Mouse (Mus musculus): Measurements from ENCODE around the gene Nsg1. TPM values are rescaled to one million over a fixed set of nuclear protein-coding genes. Genes with fewer than 3 reads are reported as not detected.

The Nsg1 gene
- polyA plus RNA-seq, 1 experiment, result 314 TPM

GRCm38 (mm10) chr5:38114526-38114925 is 45.2 kb downstream of the Nsg1 start:
- TF ChIP-seq CTCF (IDR thresholded peaks at IDR 0.05; ENCODE audit: extremely low read depth, insufficient read depth, low read length), result no peak
- no peak overlapping the region for H3K27ac ChIP-seq (ENCODE audit: insufficient read depth, low read length)
- peaks cover 8% of the 10 kb centered on the region for H3K4me1 ChIP-seq (ENCODE audit: control insufficient read depth, insufficient read depth, low read length)
- no peak overlapping the region for H3K4me3 ChIP-seq (ENCODE audit: insufficient read depth, low read length)

DNA sequence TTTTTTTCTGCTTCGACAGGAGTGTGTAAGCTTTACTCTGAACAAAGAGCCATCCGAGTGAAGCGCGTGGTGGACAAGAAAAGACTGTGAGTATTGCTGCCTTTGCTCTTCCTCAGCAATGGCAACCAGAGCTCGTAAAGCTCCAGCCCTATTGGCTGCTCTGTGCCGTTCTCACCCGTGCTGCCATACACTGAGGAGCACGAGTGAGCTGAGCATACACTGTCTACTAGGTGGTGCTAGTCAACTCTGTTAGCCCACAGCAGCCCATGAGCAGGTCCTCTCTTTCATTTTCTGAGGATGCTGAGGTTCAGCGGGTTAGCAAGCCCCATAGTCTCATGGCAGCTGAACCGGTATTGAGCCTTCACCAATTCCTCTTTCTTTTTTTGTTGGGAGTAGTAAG is 52.9 kb downstream of the Nsg1 start:
- no peak overlapping the region for H3K4me3 ChIP-seq (ENCODE audit: insufficient read depth, low read length)
- no peaks in the 10 kb centered on the region; the same call in 1 of the 2 replicates for H3K4me1 ChIP-seq (ENCODE audit: control insufficient read depth, insufficient read depth, low read length)
- H3K27ac ChIP-seq (ENCODE audit: insufficient read depth, low read length), result no peak overlapping the region
- TF ChIP-seq POLR2A (IDR thresholded peaks at IDR 0.05; ENCODE audit: extremely low read depth, insufficient read depth, low read length) (no peak), CTCF (IDR thresholded peaks at IDR 0.05; ENCODE audit: extremely low read depth, insufficient read depth, low read length) (no peak)

DNA sequence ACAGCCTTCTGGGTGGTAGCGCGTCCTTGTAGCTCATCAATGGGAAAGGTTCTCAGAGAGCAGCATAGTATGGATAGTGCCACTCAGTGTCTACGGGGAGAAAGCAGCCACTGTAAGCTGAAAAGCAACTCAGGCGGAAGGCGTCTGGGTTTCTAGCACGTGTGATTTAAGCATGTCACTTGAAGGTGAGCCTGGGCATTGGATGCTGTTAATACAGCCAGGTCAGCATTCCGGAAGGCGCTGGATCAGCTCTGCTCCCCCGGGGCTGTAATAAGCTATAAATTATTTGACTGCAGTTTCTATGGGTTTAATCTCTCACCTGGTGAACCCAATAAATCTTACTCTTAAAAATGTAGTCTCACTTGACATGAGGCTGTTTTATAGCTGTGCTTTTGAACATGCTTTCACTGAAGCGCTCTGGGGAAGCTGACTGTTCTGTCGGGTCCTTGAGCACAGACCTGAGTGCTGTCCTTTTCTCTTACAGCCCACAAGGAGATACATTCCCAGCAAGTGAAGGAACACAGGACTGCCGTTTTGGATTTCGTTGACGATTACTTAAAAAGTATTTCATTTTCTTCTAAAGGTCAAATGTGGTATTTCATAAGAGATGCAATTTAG is 53.5 kb downstream of the Nsg1 start:
- Histone ChIP-seq H3K27ac (ENCODE audit: insufficient read depth, low read length) (no peak overlapping the region), H3K4me3 (ENCODE audit: insufficient read depth, low read length) (no peak overlapping the region), H3K4me1 (ENCODE audit: control insufficient read depth, insufficient read depth, low read length) (no peaks in the 10 kb centered on the region)
- no peak for TF ChIP-seq CTCF (IDR thresholded peaks at IDR 0.05; ENCODE audit: extremely low read depth, insufficient read depth, low read length)
- no peak for TF ChIP-seq POLR2A (IDR thresholded peaks at IDR 0.05; ENCODE audit: extremely low read depth, insufficient read depth, low read length)

GRCm38 (mm10) chr5:38102945-38103344 is 56.8 kb downstream of the Nsg1 start:
- no peak for TF ChIP-seq CTCF (IDR thresholded peaks at IDR 0.05; ENCODE audit: extremely low read depth, insufficient read depth, low read length)
- H3K27ac ChIP-seq (ENCODE audit: insufficient read depth, low read length), result no peak overlapping the region
- H3K4me3 ChIP-seq (ENCODE audit: insufficient read depth, low read length), result no peak overlapping the region
- no peaks in the 10 kb centered on the region; the same call in 1 of the 2 replicates for H3K4me1 ChIP-seq (ENCODE audit: control insufficient read depth, insufficient read depth, low read length)

DNA sequence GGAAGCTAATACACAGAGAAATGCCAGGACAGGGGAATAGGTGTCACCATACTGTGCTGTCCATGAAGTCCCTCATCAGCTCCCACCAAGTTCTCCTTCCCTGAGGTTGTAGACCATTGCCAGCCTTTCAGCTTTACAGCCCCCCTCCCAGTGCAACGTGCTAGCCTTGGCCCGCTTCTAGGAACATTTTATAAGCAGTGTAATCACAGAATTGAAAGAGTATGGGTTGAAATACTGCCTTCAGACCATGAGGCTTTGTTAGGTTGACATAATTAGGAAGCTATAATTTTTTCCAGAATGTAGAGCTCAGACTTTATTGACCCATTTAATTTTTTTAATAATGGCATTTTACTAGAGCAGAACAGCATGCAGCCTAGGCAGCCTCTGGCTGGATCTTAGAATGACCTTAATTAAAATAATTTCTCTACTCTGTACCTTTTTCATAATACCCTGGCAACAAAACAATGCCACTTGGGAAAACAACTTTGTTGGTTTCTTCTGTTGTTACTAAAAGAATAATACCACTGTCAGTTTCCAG is 60.5 kb downstream of the Nsg1 start:
- no peaks in the 10 kb centered on the region; the same call in 1 of the 2 replicates for H3K4me1 ChIP-seq (ENCODE audit: control insufficient read depth, insufficient read depth, low read length)
- no peak for TF ChIP-seq CTCF (IDR thresholded peaks at IDR 0.05; ENCODE audit: extremely low read depth, insufficient read depth, low read length)
- no peak for TF ChIP-seq POLR2A (IDR thresholded peaks at IDR 0.05; ENCODE audit: extremely low read depth, insufficient read depth, low read length)
- H3K4me3 ChIP-seq (ENCODE audit: insufficient read depth, low read length), result no peak overlapping the region
- no peak overlapping the region for H3K27ac ChIP-seq (ENCODE audit: insufficient read depth, low read length)

- no peak overlapping the region for H3K27ac ChIP-seq (ENCODE audit: insufficient read depth, low read length)
- TF ChIP-seq POLR2A (IDR thresholded peaks at IDR 0.05; ENCODE audit: extremely low read depth, insufficient read depth, low read length) (no peak), CTCF (IDR thresholded peaks at IDR 0.05; ENCODE audit: extremely low read depth, insufficient read depth, low read length) (peak; percentile 34; the same call in 1 of the 2 replicates)
- H3K4me1 ChIP-seq (ENCODE audit: control insufficient read depth, insufficient read depth, low read length), result no peaks in the 10 kb centered on the region; the same call in 1 of the 2 replicates
- no peak overlapping the region for H3K4me3 ChIP-seq (ENCODE audit: insufficient read depth, low read length)
These were observed 62.1 kb downstream of the Nsg1 start for GRCm38 (mm10) chr5:38097501-38098093.

DNA sequence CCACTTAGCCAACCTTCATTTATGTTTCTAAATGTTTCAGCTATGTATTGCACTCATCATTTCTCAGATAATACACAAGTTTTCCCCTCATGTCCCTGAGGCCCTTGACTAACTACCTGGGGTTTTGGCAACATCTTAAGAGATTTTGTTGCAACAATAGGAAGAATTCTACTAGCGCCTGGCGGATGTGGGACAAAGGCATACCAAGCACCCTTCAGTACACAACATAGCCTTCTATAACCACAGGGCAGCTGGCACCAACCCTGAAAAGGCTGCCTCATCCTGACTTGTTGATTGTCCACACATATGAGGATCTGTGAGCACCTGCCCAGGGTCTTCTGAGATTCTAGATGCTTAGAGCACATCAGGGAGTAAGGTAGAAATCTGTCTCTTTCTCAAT is 65.4 kb downstream of the Nsg1 start:
- no peak overlapping the region for H3K4me3 ChIP-seq (ENCODE audit: insufficient read depth, low read length)
- no peak overlapping the region for H3K27ac ChIP-seq (ENCODE audit: insufficient read depth, low read length)
- no peaks in the 10 kb centered on the region; the same call in 1 of the 2 replicates for H3K4me1 ChIP-seq (ENCODE audit: control insufficient read depth, insufficient read depth, low read length)
- TF ChIP-seq CTCF (IDR thresholded peaks at IDR 0.05; ENCODE audit: extremely low read depth, insufficient read depth, low read length) (no peak), POLR2A (IDR thresholded peaks at IDR 0.05; ENCODE audit: extremely low read depth, insufficient read depth, low read length) (no peak)

GRCm38 (mm10) chr5:38091966-38092304 is 67.8 kb downstream of the Nsg1 start:
- TF ChIP-seq POLR2A (IDR thresholded peaks at IDR 0.05; ENCODE audit: extremely low read depth, insufficient read depth, low read length), result no peak
- no peak for TF ChIP-seq CTCF (IDR thresholded peaks at IDR 0.05; ENCODE audit: extremely low read depth, insufficient read depth, low read length)
- H3K4me1 ChIP-seq (ENCODE audit: control insufficient read depth, insufficient read depth, low read length), result no peaks in the 10 kb centered on the region; the same call in 1 of the 2 replicates

DNA sequence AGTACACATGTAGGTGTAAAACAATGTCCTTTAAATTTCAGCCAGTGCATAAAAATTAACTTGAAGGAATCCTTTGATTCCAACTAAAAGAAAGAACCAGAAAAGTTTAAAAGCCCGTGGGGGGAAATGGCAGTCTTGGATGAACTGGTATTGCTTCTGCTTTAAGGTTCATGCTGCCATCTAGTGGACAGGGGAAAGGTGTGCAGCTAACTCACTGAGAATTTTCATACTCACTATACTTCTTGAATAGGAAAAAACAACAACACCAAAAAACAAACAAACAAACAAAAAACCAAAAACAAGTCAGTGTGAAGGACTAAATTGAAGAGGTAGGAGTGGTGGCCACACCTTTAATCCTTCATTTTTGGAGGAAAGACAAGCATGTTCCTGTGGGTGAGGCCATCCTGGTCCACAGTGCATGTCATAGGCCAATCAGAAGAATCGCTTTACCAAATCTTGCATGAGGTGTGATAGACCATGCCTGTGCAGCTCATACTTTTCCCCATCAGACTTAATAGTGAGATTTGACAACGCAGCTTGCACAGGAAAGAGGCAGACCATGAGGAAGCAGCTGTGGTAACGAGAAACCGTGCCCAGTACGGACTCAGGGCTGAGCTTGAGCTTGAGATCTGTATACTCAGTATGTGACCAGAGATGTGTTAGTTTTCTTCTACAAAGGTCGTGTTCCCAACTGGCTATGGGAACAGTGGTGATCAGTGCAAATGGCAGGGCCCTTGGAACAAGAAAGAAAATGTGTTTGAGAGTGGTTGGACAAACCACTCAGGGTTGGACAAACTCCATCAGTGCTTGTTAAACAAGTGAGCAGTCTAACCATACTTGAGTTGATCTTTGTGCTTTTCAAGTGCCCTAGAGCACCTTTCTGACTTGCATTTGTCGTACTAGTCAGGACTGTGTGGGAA is 68.4 kb downstream of the Nsg1 start:
- no peak overlapping the region for H3K27ac ChIP-seq (ENCODE audit: insufficient read depth, low read length)
- no peaks in the 10 kb centered on the region; the same call in 1 of the 2 replicates for H3K4me1 ChIP-seq (ENCODE audit: control insufficient read depth, insufficient read depth, low read length)
- no peak overlapping the region for H3K4me3 ChIP-seq (ENCODE audit: insufficient read depth, low read length)
- TF ChIP-seq CTCF (IDR thresholded peaks at IDR 0.05; ENCODE audit: extremely low read depth, insufficient read depth, low read length) (peak; percentile 58; the same call in 1 of the 2 replicates), POLR2A (IDR thresholded peaks at IDR 0.05; ENCODE audit: extremely low read depth, insufficient read depth, low read length) (no peak)

More at GRCm38 (mm10) chr5:38091966-38092304, 67.8 kb downstream of the Nsg1 start:
- Histone ChIP-seq H3K27ac (ENCODE audit: insufficient read depth, low read length) (no peak overlapping the region), H3K4me3 (ENCODE audit: insufficient read depth, low read length) (no peak overlapping the region)
